Comparison of ENCODE assay signal across 9 mouse cellular contexts in genomic region chr2:126787721-126788342, GRCm38 (mm10). TPM values are rescaled to one million over a fixed set of nuclear protein-coding genes. Genes with fewer than 3 reads are reported as not detected.
A peak's percentile ranks its signal among the peaks of the same experiment; 100 is the strongest.
DNase-seq lines count a peak whose midpoint lies in the region; ATAC-seq and TF ChIP-seq lines count a peak whose summit lies in the region.
"Had no signal": no experiment of that assay in that cellular context is flagged by ENCODE, and none has a peak within 500 bp of the region (broad histone marks: within the 10 kb centered on the region; RNA-seq: fewer than 3 reads in every experiment).

No protein-coding gene starts in this region.

- no peak overlapping the region for H3K4me2 ChIP-seq in heart, embryonic 15.5 days
- no peak overlapping the region for H3K4me2 ChIP-seq in embryonic facial prominence, embryonic 14.5 days (ENCODE audit: low read depth, low read length)
- H3K4me2 ChIP-seq in limb, embryonic 11.5 days (ENCODE audit: low read depth, severe bottlenecking), result no peak overlapping the region
- H3K4me2 ChIP-seq in neural tube, embryonic 15.5 days, result no peak overlapping the region
- H3K4me2 ChIP-seq: midbrain, embryonic 11.5 days had no signal

- peaks cover 8% of the 10 kb centered on the region for H3K4me1 ChIP-seq in heart, embryonic 15.5 days (replicated peaks)
- peaks cover 0 to 6% of the 10 kb centered on the region in 2 experiments; a peak in 1 of 4 replicates for H3K4me1 ChIP-seq in ES-E14 (ENCODE audit: control insufficient read depth in 2 of 2, insufficient read depth in 2 of 2, low read length in 2 of 2, poor library complexity in 1 of 2)
- no peaks in the 10 kb centered on the region for H3K4me1 ChIP-seq in embryonic facial prominence, embryonic 14.5 days (ENCODE audit: control insufficient read depth, insufficient read depth, low read length)
- no peaks in the 10 kb centered on the region for H3K4me1 ChIP-seq in limb, embryonic 11.5 days (ENCODE audit: control insufficient read depth, insufficient read depth, low read length)
- no peaks in the 10 kb centered on the region for H3K4me1 ChIP-seq in neural tube, embryonic 15.5 days

- no peaks in the 10 kb centered on the region for H3K9me3 ChIP-seq in heart, embryonic 15.5 days (replicated peaks)
- H3K9me3 ChIP-seq in ES-E14 (ENCODE audit: control insufficient read depth, insufficient read depth, low read depth, low read length), result no peaks in the 10 kb centered on the region
- H3K9me3 ChIP-seq in embryonic facial prominence, embryonic 14.5 days (ENCODE audit: control insufficient read depth, low read length), result no peaks in the 10 kb centered on the region
- no peaks in the 10 kb centered on the region for H3K9me3 ChIP-seq in limb, embryonic 11.5 days (ENCODE audit: control insufficient read depth, low read length)
- H3K9me3 ChIP-seq in neural tube, embryonic 15.5 days (replicated peaks), result no peaks in the 10 kb centered on the region

- no peaks in the 10 kb centered on the region for H3K27me3 ChIP-seq in heart, embryonic 15.5 days
- H3K27me3 ChIP-seq in embryonic facial prominence, embryonic 14.5 days (replicated peaks; ENCODE audit: control insufficient read depth, insufficient read depth, low read length), result no peaks in the 10 kb centered on the region
- no peaks in the 10 kb centered on the region for H3K27me3 ChIP-seq in limb, embryonic 11.5 days (ENCODE audit: control insufficient read depth, insufficient read depth, low read length)
- H3K27me3 ChIP-seq in neural tube, embryonic 15.5 days (replicated peaks), result no peaks in the 10 kb centered on the region

- in situ Hi-C loops in ES-E14 (cut with MboI; ENCODE audit: low sequenced_read_pairs in 2 of 2, unreplicated experiment in 2 of 2), result loop anchor here in 1 of 2 experiments (10.0 kb wide), 2 partner anchors 193 to 217 kb away; partner anchors contain the start of gene Ap4e1

- 39% methylated on average over 9 of the region's 9 CpGs for WGBS in heart, embryonic 15.5 days
- 47% methylated on average over 9 of the region's 9 CpGs for WGBS in embryonic facial prominence, embryonic 14.5 days
- 63% methylated on average over 9 of the region's 9 CpGs for WGBS in limb, embryonic 11.5 days
- 59% methylated on average over 9 of the region's 9 CpGs for WGBS in neural tube, embryonic 15.5 days

- H3K27ac ChIP-seq in heart, embryonic 15.5 days, result no peak overlapping the region
- no peak overlapping the region for H3K27ac ChIP-seq in ES-E14 (ENCODE audit: insufficient read depth, low read depth, low read length, poor library complexity, severe bottlenecking)
- no peak overlapping the region for H3K27ac ChIP-seq in embryonic facial prominence, embryonic 14.5 days (replicated peaks; ENCODE audit: low read depth, low read length)
- H3K27ac ChIP-seq in limb, embryonic 11.5 days (replicated peaks; ENCODE audit: low read depth, low read length), result no peak overlapping the region
- no peak overlapping the region for H3K27ac ChIP-seq in neural tube, embryonic 15.5 days (replicated peaks)

- no peak for DNase-seq in heart, postnatal 10 days
- no peak for DNase-seq in ES-E14 (ENCODE audit: low read depth, low spot score)
- peak; percentile 35 for DNase-seq in embryonic facial prominence, embryonic 14.5 days (ENCODE audit: low spot score)
- DNase-seq in limb, embryonic 11.5 days (ENCODE audit: low spot score), result no peak
- no peak for DNase-seq in cerebellum, adult 8-10 months

- H3K4me3 ChIP-seq in heart, embryonic 15.5 days, result no peak overlapping the region
- no peak overlapping the region; a peak in 1 of 4 replicates for H3K4me3 ChIP-seq in ES-E14 (ENCODE audit: insufficient read depth in 1 of 2, low read depth in 1 of 2, low read length in 2 of 2, poor library complexity in 1 of 2, severe bottlenecking in 1 of 2)
- H3K4me3 ChIP-seq in embryonic facial prominence, embryonic 14.5 days (ENCODE audit: low read depth, low read length), result no peak overlapping the region
- no peak overlapping the region for H3K4me3 ChIP-seq in limb, embryonic 11.5 days (ENCODE audit: low read depth, low read length)
- no peak overlapping the region for H3K4me3 ChIP-seq in neural tube, embryonic 15.5 days (replicated peaks)

- intact Hi-C loops in heart, postnatal 10 days (cut with DNase I), result no loop called here

- no peak overlapping the region for H3K9ac ChIP-seq in heart, embryonic 15.5 days
- peak overlapping the region; percentile 43; the same call in 1 of the 2 replicates for H3K9ac ChIP-seq in ES-E14 (ENCODE audit: insufficient read depth, low read depth, low read length, poor library complexity, severe bottlenecking)
- H3K9ac ChIP-seq in embryonic facial prominence, embryonic 14.5 days (ENCODE audit: low read depth, low read length), result no peak overlapping the region
- no peak overlapping the region for H3K9ac ChIP-seq in limb, embryonic 11.5 days (ENCODE audit: low read length)
- no peak overlapping the region for H3K9ac ChIP-seq in neural tube, embryonic 15.5 days (replicated peaks)

- ATAC-seq in heart, embryonic 15.5 days (replicated peaks; ENCODE audit: insufficient number of reproducible peaks, insufficient read depth, low FRiP score, low read depth), result peak; percentile 55
- no peak for ATAC-seq in embryonic facial prominence, embryonic 14.5 days (ENCODE audit: low read depth)
- peak; percentile 72; the same call in 1 of the 2 replicates for ATAC-seq in limb, embryonic 11.5 days (ENCODE audit: insufficient number of reproducible peaks, low FRiP score, low TSS enrichment, low read depth)
- no peak for ATAC-seq in neural tube, embryonic 15.5 days (ENCODE audit: low FRiP score)
- no peak for ATAC-seq in CD4-positive, CD25-positive, alpha-beta regulatory T cell, adult 4 months

- H3K36me3 ChIP-seq in heart, embryonic 15.5 days, result peaks cover 18% of the 10 kb centered on the region
- H3K36me3 ChIP-seq in ES-E14 (ENCODE audit: control insufficient read depth, insufficient read depth, low read length, poor library complexity, severe bottlenecking), result peaks cover 4% of the 10 kb centered on the region; the same call in 1 of the 2 replicates
- peaks cover 30% of the 10 kb centered on the region for H3K36me3 ChIP-seq in embryonic facial prominence, embryonic 14.5 days (ENCODE audit: control insufficient read depth, insufficient read depth, low read length)
- H3K36me3 ChIP-seq in limb, embryonic 11.5 days (ENCODE audit: control insufficient read depth, insufficient read depth, low read length), result peaks cover 2% of the 10 kb centered on the region; the same call in 1 of the 2 replicates
- peaks cover 20% of the 10 kb centered on the region for H3K36me3 ChIP-seq in neural tube, embryonic 15.5 days

TF ChIP-seq in ES-E14, 5 proteins besides CTCF, POLR2A, EP300 and RAD21:
- TF ChIP-seq ZC3H11A (IDR thresholded peaks at IDR 0.05; ENCODE audit: borderline replicate concordance, low read depth, low read length), result no peak
- TF ChIP-seq HCFC1 (IDR thresholded peaks at IDR 0.05; ENCODE audit: borderline replicate concordance, insufficient read depth, low read length), result no peak
- TF ChIP-seq ZNF384 (IDR thresholded peaks at IDR 0.05; ENCODE audit: low read depth, low read length), result no peak
- TF ChIP-seq CHD2 (IDR thresholded peaks at IDR 0.05; ENCODE audit: low read depth, low read length), result no peak
- TF ChIP-seq MAFK (IDR thresholded peaks at IDR 0.05; ENCODE audit: insufficient read depth, low read depth, low read length), result no peak

RNA-seq across cellular contexts. Expression of gene Usp50, which starts 4.6 kb away (rescaled TPM):
- polyA plus RNA-seq in heart, embryonic 15.5 days (2015; fragmentation: Nextera tagmentation; extraction: Ambion mirVana), result 1.8 and 2.2 TPM in 2 replicates
- total RNA-seq in heart, postnatal 10 days (2021), result not detected
- 3.4 and 3.9 TPM in 2 replicates for total RNA-seq in ES-E14 (2012; rRNA removed)
- 1.7 and 2.6 TPM in 2 replicates for polyA plus RNA-seq in embryonic facial prominence, embryonic 14.5 days (2014; fragmentation: Nextera tagmentation; extraction: Ambion mirVana)
- 2.7 and 3.0 TPM in 2 replicates for polyA plus RNA-seq in limb, embryonic 11.5 days (2014; fragmentation: Nextera tagmentation; extraction: Ambion mirVana)
- polyA plus RNA-seq in neural tube, embryonic 15.5 days (2015; fragmentation: Nextera tagmentation; extraction: Ambion mirVana), result 2.1 and 2.6 TPM in 2 replicates
- polyA plus RNA-seq in CD4-positive, CD25-positive, alpha-beta regulatory T cell, adult 4 months (2017; shearing (Covaris generic)), result 1 to 10 TPM; 5.0 to 8.9 TPM

Comparison
In these comparisons a context has a peak if more than half of its experiments do, and no peak if none do; other contexts are left out.
1. ATAC-seq: peak in heart, embryonic 15.5 days (single experiment) and limb, embryonic 11.5 days (single experiment); none in embryonic facial prominence, embryonic 14.5 days (single experiment), neural tube, embryonic 15.5 days (single experiment) and CD4-positive, CD25-positive, alpha-beta regulatory T cell, adult 4 months (single experiment).